Mouse (Mus musculus) cerebellum, postnatal 36 days (tissue): Measurements from ENCODE around the gene Hpse2.
"Not testable (repeated sequence)": the region's sequence is repeated elsewhere in the genome, so short reads cannot be mapped to it uniquely, and the experiment has no call there.

Source experiments
- DNase-seq, 2 experiments: peaks; one replicate each; pipeline ENCODE4 v3.0.0; 2021 to 2022; ENCODE audit warnings: mixed read lengths in 2 of 2

Gene Hpse2

GRCm38 (mm10) chr19:43388017-43388904 lies at the start of gene Hpse2:
Hpse2 (minus strand) TSS chr19:43388355.
- no peak for DNase-seq

GRCm38 (mm10) chr19:43427446-43428224 lies 39.5 kb upstream of the Hpse2 start:
- DNase-seq, result no peak

DNA sequence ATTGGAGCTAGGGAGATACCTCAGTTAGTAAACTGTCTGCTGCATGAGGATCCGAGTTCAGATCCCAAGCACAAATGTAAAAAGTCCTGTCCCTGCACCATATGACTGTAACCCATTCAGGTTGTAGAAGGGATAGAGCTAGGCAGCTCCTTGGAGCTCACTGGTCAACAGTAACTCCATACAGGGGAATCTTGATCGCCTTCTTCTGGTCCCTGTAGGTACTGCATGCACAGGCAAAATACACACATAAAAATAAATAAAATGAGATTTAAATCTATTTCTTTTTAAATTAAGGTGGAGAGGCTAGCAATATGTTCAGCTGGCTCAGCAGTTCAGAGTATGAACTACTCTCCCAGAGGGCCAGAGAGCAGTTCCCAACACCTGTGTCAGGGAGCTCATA lies 35.9 kb upstream of the Hpse2 start:
- no peak for DNase-seq

GRCm38 (mm10) chr19:43420506-43420905 lies 32.4 kb upstream of the Hpse2 start:
- DNase-seq, result no peak

GRCm38 (mm10) chr19:43415565-43415964 lies 27.4 kb upstream of the Hpse2 start:
- no peak for DNase-seq

DNA sequence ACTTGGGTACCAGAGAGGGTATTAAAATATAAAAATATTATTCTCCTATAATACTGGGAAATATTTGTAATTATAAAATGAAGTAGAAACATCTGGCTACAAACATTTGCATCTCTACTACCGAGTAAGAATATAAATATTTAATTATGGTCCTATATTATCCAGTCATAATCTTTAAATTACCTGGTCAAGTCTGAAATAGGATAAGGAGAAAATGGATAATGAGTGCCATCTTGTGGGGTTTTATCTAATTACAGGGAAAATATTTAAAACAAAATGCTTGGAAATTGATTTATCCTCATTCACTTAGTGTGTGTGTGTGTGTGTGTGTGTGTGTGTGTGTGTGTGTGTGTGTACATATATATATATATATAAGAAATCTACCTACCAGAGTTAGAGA lies 19.0 kb upstream of the Hpse2 start:
- DNase-seq, result no peak

- peak; percentile 20 to 54 for DNase-seq
Observed at GRCm38 (mm10) chr19:43396327-43396726, 8.2 kb upstream of the Hpse2 start.

DNA sequence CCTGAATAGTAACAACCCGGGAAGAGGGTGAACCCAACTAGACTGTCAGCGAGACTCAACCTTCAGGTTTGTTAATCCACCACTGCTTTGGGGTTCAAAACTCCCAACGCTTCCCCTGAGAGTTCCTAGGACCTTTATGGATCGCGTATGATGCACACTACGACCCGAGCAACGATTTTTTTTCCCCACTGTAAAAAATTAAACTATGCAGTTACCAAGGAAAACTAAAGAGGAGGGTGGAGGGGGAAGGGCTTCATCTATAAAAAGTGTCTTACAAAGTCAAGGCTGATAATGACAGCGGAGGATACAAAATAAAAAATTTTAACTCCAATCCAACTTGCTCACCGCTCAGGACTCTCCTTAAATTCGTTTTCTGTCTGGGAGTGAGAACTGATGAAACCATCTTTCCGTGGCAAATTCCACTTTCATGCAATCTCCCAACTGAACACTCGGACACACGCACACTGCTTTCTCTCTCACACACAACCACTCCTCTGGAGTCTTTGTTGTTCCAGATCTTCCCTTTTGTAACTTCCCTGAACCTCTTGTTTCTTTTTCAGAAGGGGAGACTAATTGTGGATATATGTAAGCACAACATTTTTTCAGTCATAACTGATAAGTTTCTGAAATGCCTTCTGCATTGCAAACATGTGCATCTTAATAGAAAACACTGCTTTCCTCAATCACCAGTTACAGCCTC lies 934 bp downstream of the Hpse2 start:
- no peak for DNase-seq

DNA sequence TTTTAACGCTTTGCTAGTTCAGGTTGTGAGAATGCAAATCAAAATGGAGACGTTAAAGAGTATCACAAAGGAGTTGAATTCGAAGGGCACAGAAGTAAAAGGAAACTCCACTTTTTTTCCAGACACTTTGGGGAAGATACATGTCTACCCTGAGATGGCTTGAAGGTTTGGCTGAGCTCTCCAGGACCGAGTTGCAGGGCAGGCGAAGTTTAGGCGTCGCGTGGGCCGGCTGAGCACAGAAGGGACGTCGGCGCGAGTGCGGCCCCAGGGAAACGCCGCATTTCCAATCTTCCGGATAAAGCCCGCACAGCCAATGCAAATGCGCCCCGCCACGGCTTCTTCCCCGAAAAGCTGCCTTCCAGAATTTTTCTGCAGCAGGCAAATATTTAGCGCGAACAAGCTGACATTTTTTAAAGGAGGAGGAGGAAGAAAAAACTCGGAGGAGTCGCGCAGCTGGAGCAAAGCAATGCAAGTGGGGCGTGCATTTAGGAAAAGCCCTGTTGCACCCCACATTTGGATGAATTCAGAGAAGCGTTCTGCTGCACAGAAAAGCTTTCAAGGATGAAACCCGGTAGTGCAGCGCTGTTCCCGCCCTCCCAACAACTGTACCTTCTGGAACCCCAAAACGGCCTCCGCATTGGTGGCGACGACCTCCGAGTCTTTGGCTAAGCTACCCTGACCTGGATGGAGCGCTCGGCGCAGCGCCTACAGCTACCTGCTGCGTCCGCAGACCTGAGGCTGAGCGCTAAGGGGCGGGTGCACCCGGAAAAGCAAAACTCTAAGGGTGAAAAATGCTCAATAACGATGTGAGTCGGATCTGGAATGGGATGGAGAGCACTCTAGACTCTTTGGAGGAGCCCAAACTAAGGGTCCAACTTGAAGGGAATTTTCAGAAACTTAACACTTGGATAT lies 1.9 kb downstream of the Hpse2 start:
- no peak for DNase-seq

DNA sequence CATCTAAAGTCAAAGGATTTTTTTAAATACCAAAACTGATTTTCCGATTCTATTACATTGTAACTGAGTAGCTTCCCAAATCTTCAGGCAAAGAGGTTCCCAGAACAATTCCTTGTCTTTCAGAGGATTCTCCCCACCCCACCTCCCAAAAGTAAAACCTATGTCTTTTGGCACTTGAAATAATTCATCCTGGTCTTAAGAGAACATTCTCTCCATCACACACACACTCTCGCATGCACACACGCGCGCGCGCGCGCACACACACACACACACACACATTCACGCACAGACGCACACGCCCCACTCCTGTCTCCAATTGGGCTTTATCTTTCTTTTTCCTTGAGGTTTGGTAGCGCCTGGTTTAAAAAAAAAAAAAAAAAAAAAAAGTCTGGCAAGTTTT lies 2.7 kb downstream of the Hpse2 start:
- DNase-seq, result no peak

DNA sequence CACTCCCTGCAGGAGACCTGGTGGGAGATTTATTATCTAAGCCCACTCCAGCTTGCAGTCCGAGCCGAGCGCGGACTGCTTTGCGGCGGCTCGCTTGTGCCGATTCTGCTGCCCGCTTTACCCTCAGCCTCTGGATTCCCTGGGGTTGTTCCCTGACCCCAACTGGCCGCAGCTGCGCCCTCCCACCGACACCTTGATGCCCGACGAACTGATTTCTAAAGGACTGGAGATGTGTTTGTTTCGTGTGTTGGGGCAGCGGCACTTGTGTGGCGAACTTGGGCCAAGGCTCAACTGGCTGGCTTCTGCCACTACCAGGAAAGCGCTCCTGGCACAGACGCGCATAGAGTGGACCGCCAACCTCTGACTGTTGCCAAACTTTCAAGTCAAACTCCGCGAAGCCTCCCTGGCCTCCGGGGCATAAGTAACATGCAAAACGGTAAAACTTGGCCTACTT lies 3.1 kb downstream of the Hpse2 start:
- DNase-seq, result no peak

- no peak for DNase-seq
Observed at GRCm38 (mm10) chr19:43384346-43384977, 3.7 kb downstream of the Hpse2 start.

DNA sequence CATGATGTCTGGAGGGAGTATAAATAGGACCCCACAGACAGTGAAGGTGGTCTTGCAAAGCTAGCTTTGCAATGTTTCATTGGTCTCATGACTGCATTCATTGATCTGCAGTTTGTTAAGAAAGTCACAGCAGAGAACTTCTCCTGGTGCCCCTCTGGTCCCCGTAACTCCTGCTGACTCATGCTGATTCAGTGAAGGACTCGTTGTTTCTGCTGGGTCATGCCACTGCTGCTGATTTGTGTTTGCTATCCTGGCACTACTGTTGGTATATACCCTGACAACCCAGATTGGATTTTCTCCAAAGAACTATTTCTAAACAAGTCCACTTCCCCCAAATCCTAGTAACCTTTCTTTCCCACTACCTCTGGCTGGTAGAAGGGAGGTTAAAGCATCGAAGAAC lies 29.3 kb downstream of the Hpse2 start:
- DNase-seq, result no peak

DNA sequence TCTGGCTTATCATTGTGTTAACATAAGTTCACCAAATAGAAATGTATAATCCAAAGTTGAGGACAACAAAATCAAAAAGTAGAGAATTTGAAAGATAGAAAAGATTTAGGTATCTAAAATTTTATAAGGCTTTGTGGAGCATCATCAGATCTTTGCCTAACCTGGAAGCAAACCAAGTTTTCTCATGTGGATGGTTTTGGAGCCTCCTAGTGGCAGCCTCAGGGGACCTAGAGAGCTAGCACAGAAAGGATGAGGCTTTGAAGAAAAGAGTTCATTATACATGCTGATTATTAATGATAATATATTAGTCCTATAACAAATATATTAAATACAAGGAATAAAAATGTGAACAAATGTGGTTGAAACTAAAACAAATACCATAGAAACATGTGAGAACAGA lies 77.0 kb downstream of the Hpse2 start:
- DNase-seq, result peak; percentile 5 to 9

GRCm38 (mm10) chr19:43306756-43307155 lies 81.4 kb downstream of the Hpse2 start:
- DNase-seq, result no peak

DNA sequence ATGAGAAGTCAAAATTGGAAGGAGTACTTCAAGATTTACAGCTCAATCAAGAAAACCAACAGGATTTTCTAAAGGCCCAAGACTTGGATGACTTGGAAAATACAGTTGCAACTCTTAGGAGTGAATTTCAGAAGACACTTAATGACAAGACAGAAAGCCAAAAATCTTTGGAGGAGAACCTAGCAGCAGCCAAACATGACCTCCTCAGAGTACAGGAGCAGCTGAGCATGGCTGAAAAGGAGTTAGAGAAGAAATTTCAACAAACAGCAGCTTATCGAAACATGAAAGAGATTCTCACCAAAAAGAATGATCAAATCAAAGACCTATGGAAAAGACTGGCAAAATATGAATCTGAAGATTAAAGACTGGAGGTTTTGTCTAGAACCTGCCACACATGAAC lies 106.8 kb downstream of the Hpse2 start:
- not testable (repeated sequence) for DNase-seq

DNA sequence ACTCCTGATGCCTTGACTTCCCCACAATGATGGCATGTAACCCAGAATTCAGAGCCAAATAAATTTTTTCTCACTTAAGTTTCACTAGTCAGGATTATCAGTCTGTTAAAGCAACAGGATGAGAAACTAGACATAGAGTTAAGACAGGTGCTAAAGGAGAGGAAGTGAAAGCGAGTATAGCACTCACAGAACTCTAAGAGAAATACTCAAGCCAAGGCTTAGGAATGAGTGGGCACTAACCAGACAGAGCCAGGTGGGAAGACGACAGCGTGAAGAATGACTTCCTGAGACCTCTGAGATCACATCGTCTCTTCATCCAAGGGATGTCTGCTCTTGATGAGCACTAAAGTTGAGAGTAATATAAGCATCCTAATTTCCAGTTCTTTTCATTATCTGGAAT lies 144.2 kb downstream of the Hpse2 start:
- no peak for DNase-seq

DNA sequence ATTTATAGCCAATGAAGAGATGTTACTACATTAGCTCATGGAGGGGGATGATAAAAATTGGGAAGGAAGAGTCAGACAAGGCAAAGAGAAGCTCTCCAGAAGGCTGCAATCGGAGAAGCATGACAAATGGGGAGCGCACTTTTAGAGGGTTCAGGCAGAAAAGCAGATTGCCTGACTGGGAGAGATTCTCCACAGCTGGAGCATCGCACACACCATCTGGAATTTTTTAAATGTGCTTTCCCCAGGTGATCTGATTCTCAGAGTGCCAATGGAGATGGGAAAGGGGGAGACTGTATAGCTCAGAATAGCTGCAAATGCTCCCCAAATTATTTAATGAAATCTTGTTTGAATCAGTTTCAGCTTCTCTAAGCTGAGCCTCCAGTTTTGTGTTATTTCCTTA lies 156.4 kb downstream of the Hpse2 start:
- no peak for DNase-seq

GRCm38 (mm10) chr19:43193562-43193961 lies 194.6 kb downstream of the Hpse2 start:
- DNase-seq, result no peak

DNA sequence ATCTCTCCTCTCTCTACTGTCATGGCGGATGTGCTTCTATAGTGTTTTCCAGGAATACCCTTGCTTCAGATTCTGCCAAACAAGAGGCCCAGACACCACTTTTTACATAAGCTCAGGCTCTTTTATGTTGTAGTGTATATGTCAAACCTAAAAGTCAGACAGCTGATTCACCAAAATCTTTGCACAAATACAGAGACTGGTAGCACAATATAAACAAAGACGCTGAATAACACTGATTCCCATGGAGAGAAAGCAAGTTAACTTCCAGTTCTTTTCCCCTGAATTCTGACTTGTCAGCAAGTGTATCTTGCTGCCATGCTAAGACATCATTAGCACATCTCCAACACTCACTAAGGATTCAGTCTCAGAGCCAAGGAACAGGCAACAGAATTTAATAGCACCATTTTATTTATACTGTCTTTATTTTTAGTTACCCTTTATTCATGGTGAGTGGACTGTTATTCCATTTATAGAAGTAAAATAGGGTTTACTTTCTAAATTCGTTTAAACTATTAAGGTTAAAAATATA lies 212.7 kb downstream of the Hpse2 start:
- no peak for DNase-seq

- DNase-seq, result no peak
Observed at GRCm38 (mm10) chr19:43174812-43175211, 213.3 kb downstream of the Hpse2 start.
